ENCODE assay signal across 9 mouse cellular contexts in genomic region chr2:170103852-170104251, GRCm38 (mm10). TPM values are rescaled to one million over a fixed set of nuclear protein-coding genes. Genes with fewer than 3 reads are reported as not detected.
A peak's percentile ranks its signal among the peaks of the same experiment; 100 is the strongest.
DNase-seq lines count a peak whose midpoint lies in the region; ATAC-seq and TF ChIP-seq lines count a peak whose summit lies in the region.
"Had no signal": no experiment of that assay in that cellular context is flagged by ENCODE, and none has a peak within 500 bp of the region (broad histone marks: within the 10 kb centered on the region; RNA-seq: fewer than 3 reads in every experiment).

No protein-coding gene starts in this region.

- H3K4me1 ChIP-seq in heart, postnatal 0 days (ENCODE audit: control insufficient read depth, insufficient read depth) = no peaks in the 10 kb centered on the region
- peaks cover 10% of the 10 kb centered on the region for H3K4me1 ChIP-seq in thymus, adult 2 months (replicated peaks; ENCODE audit: control insufficient read depth, insufficient read depth, low read length)

- TF ChIP-seq CTCF in heart, postnatal 0 days (IDR thresholded peaks at IDR 0.05; ENCODE audit: low read depth) = peak; percentile 66
- TF ChIP-seq CTCF in thymus, adult 2 months (IDR thresholded peaks at IDR 0.05; ENCODE audit: borderline replicate concordance, control insufficient read depth, extremely low read depth, insufficient read depth, low read length, poor library complexity) = peak; percentile 80; the same call in 1 of the 2 replicates

- no peak overlapping the region for H3K4me3 ChIP-seq in heart, postnatal 0 days (ENCODE audit: low read depth, low read length)
- H3K4me3 ChIP-seq in thymus, adult 2 months (ENCODE audit: control insufficient read depth, insufficient read depth, low read length) = no peak overlapping the region
- H3K4me3 ChIP-seq: embryonic facial prominence, embryonic 13.5 days had no signal

- H3K27me3 ChIP-seq in heart, postnatal 0 days (ENCODE audit: control insufficient read depth, insufficient read depth, low read length) = no peaks in the 10 kb centered on the region
- no peaks in the 10 kb centered on the region for H3K27me3 ChIP-seq in thymus, adult 2 months (ENCODE audit: control insufficient read depth, insufficient read depth, low read length)
- H3K27me3 ChIP-seq: embryonic facial prominence, embryonic 13.5 days had no signal

- peaks cover 17% of the 10 kb centered on the region; the same call in 1 of the 2 replicates for H3K36me3 ChIP-seq in heart, postnatal 0 days (replicated peaks; ENCODE audit: control insufficient read depth, insufficient read depth, low read length)
- peaks cover 2% of the 10 kb centered on the region; the same call in 1 of the 2 replicates for H3K36me3 ChIP-seq in thymus, adult 2 months (ENCODE audit: control insufficient read depth, insufficient read depth, low read length)

- no peak for TF ChIP-seq EP300 in heart, postnatal 0 days (IDR thresholded peaks at IDR 0.05; ENCODE audit: low read depth)

- no peak for DNase-seq in heart, postnatal 0 days (ENCODE audit: low spot score)
- DNase-seq in heart, adult 8-10 months (ENCODE audit: low spot score) = no peak
- DNase-seq in 416B (ENCODE audit: low read depth) (peak; percentile 77), NIH3T3 (ENCODE audit: low read depth) (peak; percentile 53)
- DNase-seq in embryo, embryonic 11.5 days (ENCODE audit: low read depth, low spot score) = peak; percentile 40
- peak; percentile 40 for DNase-seq in layer of hippocampus, adult 9-10 months (ENCODE audit: low spot score)
- DNase-seq in thymus, adult 2 months = peak; percentile 69

- H3K9ac ChIP-seq in heart, postnatal 0 days (replicated peaks; ENCODE audit: low read depth, low read length) = no peak overlapping the region
- H3K9ac ChIP-seq: embryonic facial prominence, embryonic 13.5 days had no signal

- no peak overlapping the region for H3K27ac ChIP-seq in heart, postnatal 0 days (ENCODE audit: low read depth)
- no peak overlapping the region for H3K27ac ChIP-seq in thymus, adult 2 months (ENCODE audit: control insufficient read depth, insufficient read depth, low read length)
- H3K27ac ChIP-seq: embryonic facial prominence, embryonic 13.5 days had no signal

- H3K4me2 ChIP-seq in heart, postnatal 0 days (ENCODE audit: low read depth, low read length) = no peak overlapping the region
- H3K4me2 ChIP-seq: embryonic facial prominence, embryonic 13.5 days had no signal

- H3K9me3 ChIP-seq in heart, postnatal 0 days (replicated peaks; ENCODE audit: control insufficient read depth, low read length) = no peaks in the 10 kb centered on the region
- H3K9me3 ChIP-seq: embryonic facial prominence, embryonic 13.5 days had no signal

- no peak for ATAC-seq in heart, postnatal 0 days (ENCODE audit: insufficient read depth, low read depth)
- peak; percentile 66 for ATAC-seq in megakaryocyte, adult 5-6 weeks (ENCODE audit: poor library complexity, severe bottlenecking)

- 49% methylated on average over 9 of the region's 9 CpGs for WGBS in heart, postnatal 0 days
- 16% methylated on average over 9 of the region's 9 CpGs for WGBS in thymus, adult 2 months

- no peak for TF ChIP-seq POLR2A in thymus, adult 2 months (IDR thresholded peaks at IDR 0.05; ENCODE audit: control insufficient read depth, extremely low read depth, insufficient read depth, low read length, poor library complexity)

RNA-seq across cellular contexts. Expression of gene Zfp217, which starts 44.1 kb away (rescaled TPM):
- 9.8 and 10.1 TPM in 2 replicates for total RNA-seq in heart, postnatal 0 days (2014; rRNA removed; ENCODE audit: low replicate concordance)
- polyA plus RNA-seq in heart, postnatal 0 days (2015; fragmentation: Nextera tagmentation; extraction: Ambion mirVana) = 1.9 and 2.1 TPM in 2 replicates
- total RNA-seq in heart, adult 8-10 months (2022) = 10 to 100 TPM in 1 of 4 experiments, 1 to 10 TPM in 3; 7.4 to 12.0 (median 8.9) TPM
- total RNA-seq in megakaryocyte, adult 5-6 weeks (2015) = 40.4 and 52.3 TPM in 2 replicates
- 50.9 and 62.5 TPM in 2 replicates for total RNA-seq in megakaryocyte, adult 5-6 weeks (2017)
- polyA plus RNA-seq in thymus, adult 2 months (2012; rRNA removed) = 32.1 and 41.0 TPM in 2 replicates

Comparison
In these comparisons a context has a peak if more than half of its experiments do, and no peak if none do; other contexts are left out.
1. DNase-seq: peak in 416B (single experiment), NIH3T3 (single experiment), embryo, embryonic 11.5 days (single experiment), layer of hippocampus, adult 9-10 months (single experiment) and thymus, adult 2 months (single experiment); none in heart, postnatal 0 days (single experiment) and heart, adult 8-10 months (single experiment).